Mouse (Mus musculus) embryonic fibroblast, embryonic 13.5 days (primary cell): Measurements from ENCODE around the gene Napa. TPM values are rescaled to one million over a fixed set of nuclear protein-coding genes. Genes with fewer than 3 reads are reported as not detected.
A peak's percentile ranks its signal among the peaks of the same experiment; 100 is the strongest.

ENCODE experiments used
- H3K27ac ChIP-seq: 2 replicates; pipeline ENCODE4 v1.5.1; 2012; ENCODE audit warnings: low read length, control low read depth, inconsistent platforms; ENCODE audit not compliant: insufficient read depth
- H3K4me1 ChIP-seq: 2 replicates; pipeline ENCODE4 v1.6.1; 2011; ENCODE audit warnings: low read length; ENCODE audit not compliant: control insufficient read depth, insufficient read depth
- H3K4me3 ChIP-seq: 2 replicates; pipeline ENCODE4 v1.5.1; 2011; ENCODE audit warnings: mild to moderate bottlenecking, control low read depth, low read length; ENCODE audit not compliant: insufficient read depth
- CTCF ChIP-seq: IDR thresholded peaks from 2 replicates; pipeline ENCODE4 v1.5.1; 2011; ENCODE audit warnings: mild to moderate bottlenecking, control low read depth, low read length, moderate library complexity, borderline replicate concordance; ENCODE audit not compliant: insufficient read depth
- POLR2A ChIP-seq: IDR thresholded peaks from 2 replicates; pipeline ENCODE4 v1.6.1; 2011; ENCODE audit warnings: low read depth, mild to moderate bottlenecking, control low read depth, low read length, moderate library complexity
- polyA plus RNA-seq: library from polyadenylated mRNA; stranded (reverse); fragments of >200 nt; gene quantifications from 2 replicates; pipeline ENCODE4 v1.2.4, GENCODE M21; 2011; ENCODE audit warnings: low read depth; ENCODE audit not compliant: missing spikeins, insufficient read length

The Napa gene
- polyA plus RNA-seq, 1 experiment, result 150 TPM

GRCm38 (mm10) chr7:16110158-16110557 lies 11.9 kb downstream of the Napa start:
- Histone ChIP-seq H3K4me3 (no peak overlapping the region), H3K27ac (no peak overlapping the region), H3K4me1 (no peaks in the 10 kb centered on the region)
- no peak for TF ChIP-seq POLR2A
- TF ChIP-seq CTCF, result no peak

DNA sequence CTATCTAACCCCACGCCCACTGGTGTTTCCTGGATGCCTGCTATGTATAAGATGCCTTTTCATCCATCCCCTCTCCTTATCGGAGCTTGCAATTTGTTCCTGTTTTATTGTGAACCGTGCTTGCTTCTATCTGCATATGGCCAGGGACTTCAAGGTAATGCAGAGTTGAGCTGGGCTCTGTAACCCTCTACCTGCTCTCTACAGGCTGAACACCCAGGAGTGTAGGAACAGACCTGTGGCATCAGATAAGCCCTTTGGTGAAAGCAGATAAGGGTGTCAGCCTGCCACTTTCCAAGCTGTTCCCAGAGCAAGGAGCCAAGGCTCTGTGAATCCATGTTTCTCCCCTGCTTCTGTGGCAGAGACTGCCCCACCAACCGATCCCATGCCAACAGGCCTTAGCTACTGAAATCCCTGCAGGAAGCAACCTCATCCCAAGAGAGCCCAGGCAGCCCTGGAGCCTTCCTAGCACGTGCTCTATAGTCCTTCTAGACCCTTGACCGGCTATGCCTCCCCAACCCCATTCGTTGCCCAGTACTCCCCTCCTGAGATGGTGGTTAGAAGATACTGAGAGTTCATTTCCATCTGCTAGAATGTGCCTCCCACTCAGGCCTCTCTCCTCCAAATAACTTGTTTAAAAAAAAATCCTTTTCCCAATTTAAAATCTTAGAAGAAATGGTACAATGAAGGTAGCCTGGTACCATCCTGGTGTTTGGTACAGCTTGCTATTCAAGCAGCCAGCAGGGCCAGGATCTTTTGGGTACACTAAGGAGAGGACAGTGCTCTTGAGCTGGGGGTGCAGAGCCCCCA lies 13.2 kb downstream of the Napa start:
- no peak overlapping the region for H3K4me3 ChIP-seq
- no peak overlapping the region for H3K27ac ChIP-seq
- no peaks in the 10 kb centered on the region for H3K4me1 ChIP-seq
- TF ChIP-seq POLR2A, result no peak
- TF ChIP-seq CTCF, result no peak

- no peak overlapping the region for H3K27ac ChIP-seq
- no peak for TF ChIP-seq CTCF
- no peak for TF ChIP-seq POLR2A
- H3K4me1 ChIP-seq, result no peaks in the 10 kb centered on the region
- H3K4me3 ChIP-seq, result no peak overlapping the region
Observed at GRCm38 (mm10) chr7:16116418-16116817, 18.2 kb downstream of the Napa start.

DNA sequence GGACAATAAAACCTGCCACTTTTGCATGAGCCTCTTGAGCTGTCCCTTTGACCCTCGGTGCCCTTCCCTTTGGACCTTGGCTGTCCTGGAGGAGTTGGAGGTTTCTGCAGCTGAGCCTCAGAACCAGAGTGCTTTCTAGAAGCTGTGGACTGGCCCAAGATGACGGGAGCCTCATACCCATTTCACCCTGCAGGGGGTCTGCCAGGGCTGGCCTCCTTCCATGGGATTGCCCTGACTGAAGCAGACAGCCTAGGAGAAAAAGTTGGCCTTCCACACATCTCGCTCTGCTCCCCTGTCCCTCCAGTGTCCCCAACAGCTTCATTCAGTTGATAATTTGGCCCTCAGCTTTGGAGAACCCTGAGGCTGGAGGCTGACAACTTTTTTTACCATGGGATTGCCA lies 18.8 kb downstream of the Napa start:
- TF ChIP-seq POLR2A (no peak), CTCF (no peak)

DNA sequence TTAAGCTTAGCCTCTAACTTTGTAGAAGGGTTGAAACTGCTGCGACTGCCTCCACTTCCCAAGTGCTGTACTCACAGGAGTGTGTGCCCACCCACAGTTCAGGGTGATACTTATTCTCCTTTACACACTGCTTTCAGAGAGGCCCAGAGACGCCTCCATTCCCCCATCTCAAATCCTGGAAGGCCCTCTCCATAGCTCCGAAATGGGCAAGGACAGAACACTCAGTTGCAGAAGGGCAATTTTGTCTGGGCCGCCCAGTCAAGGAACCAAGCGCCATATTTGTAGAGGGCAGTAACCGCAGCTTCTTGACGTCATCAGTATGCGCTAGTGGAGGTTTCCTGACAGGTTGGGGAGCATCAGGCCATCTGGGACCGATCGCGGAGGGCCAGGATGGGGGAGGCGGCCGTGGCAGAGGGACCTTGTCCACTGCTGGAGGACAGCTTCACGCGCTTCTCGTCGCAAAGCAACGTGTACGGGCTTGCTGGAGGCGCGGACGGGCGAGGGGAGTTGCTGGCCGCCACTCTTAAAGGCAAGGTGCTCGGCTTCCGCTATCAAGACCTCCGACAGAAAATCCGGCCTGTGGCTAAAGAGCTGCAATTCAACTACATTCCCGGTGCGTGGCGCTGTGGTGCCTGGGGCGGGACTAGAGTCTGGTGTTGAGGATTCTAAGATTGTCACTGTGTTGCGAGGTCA lies 21.5 kb downstream of the Napa start, which contains the start of gene Kptn:
TSS of gene Kptn (plus strand) at position 327 of the 693 bp plus-strand sequence.
- TF ChIP-seq POLR2A (peak; percentile 61), CTCF (peak; percentile 70; the same call in 1 of the 2 replicates)

More for the DNA sequence above, 18.8 kb downstream of the Napa start:
- Histone ChIP-seq H3K27ac (no peak overlapping the region), H3K4me3 (no peak overlapping the region), H3K4me1 (no peaks in the 10 kb centered on the region)

DNA sequence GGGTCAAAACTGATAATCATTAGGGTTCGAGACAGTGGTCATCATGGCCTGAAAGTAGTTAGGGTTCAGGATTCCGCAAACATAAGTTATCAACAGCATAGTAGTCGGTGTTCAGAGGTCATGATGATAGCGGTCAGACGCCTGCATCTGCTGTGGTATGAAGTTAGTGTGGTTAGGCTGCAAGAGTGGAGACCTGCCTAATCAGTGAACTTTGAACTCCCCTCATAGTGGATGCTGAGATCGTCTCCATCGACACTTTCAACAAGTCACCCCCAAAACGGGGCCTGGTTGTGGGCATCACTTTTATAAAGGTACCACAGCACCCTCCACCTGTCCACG lies 22.0 kb downstream of the Napa start:
- peak overlapping the region; percentile 74 for H3K4me3 ChIP-seq
- H3K27ac ChIP-seq, result no peak overlapping the region
- H3K4me1 ChIP-seq, result no peaks in the 10 kb centered on the region
- TF ChIP-seq CTCF (no peak), POLR2A (no peak)

More for the DNA sequence above, 21.5 kb downstream of the Napa start, which contains the start of gene Kptn:
- peak within 1 kb of the TSS; percentile 74 for H3K4me3 ChIP-seq
- peak within 1 kb of the TSS; percentile 83 for H3K27ac ChIP-seq
- H3K4me1 ChIP-seq, result no peaks in the 10 kb centered on the region

- H3K27ac ChIP-seq, result no peak overlapping the region
- no peak overlapping the region for H3K4me3 ChIP-seq
- TF ChIP-seq POLR2A, result no peak
- no peak for TF ChIP-seq CTCF
- no peaks in the 10 kb centered on the region for H3K4me1 ChIP-seq
Observed at GRCm38 (mm10) chr7:16125829-16126228, 27.6 kb downstream of the Napa start.

DNA sequence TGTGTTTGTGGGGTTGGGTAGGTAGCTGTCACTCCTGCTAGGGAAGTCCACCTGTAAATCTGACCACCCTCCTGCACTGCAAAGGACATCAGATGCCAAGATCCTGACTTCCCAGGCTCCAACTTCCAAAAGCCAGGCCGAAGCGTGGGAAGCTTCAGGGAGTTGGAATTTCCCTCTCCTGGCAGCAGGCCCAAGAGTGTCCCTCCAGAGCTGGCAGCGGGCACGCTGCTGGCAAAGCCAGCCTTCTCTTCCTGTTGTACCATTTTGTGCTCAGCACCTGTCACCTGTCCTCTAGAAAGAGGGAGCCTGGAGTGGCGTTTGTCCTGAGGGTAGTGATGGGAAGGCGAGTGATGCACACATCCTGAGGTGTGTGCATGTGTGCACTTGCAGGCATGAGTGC lies 30.1 kb downstream of the Napa start:
- no peak overlapping the region for H3K4me3 ChIP-seq
- TF ChIP-seq CTCF (no peak), POLR2A (no peak)

DNA sequence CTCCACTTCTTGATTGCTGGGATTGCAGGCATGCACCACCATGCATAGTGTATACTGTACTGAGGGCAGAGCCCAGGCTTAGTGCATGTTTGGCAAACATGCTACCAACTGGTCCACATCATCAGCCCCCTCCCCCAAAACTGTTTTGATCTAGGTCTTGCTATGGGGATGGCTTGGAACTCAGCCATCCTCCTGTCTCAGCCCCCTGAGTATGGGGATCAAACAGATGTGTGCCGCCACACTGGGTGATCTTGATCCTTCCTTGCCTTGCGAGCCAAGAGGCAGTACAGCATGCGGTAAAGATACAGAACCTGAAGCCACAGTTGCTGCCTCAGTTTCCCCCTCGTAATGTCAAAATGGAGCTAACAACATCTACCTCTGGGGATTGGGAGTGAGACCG lies 30.6 kb downstream of the Napa start:
- TF ChIP-seq POLR2A (no peak), CTCF (no peak)
- Histone ChIP-seq H3K4me1 (no peaks in the 10 kb centered on the region), H3K27ac (no peak overlapping the region), H3K4me3 (no peak overlapping the region)

More for the DNA sequence above, 30.1 kb downstream of the Napa start:
- no peaks in the 10 kb centered on the region for H3K4me1 ChIP-seq
- H3K27ac ChIP-seq, result no peak overlapping the region

- TF ChIP-seq CTCF, result no peak
- Histone ChIP-seq H3K4me3 (peak within 1 kb of the TSS; percentile 1; the same call in 1 of the 2 replicates), H3K27ac (no peak within 1 kb of the TSS), H3K4me1 (no peaks in the 10 kb centered on the region)
Observed at GRCm38 (mm10) chr7:16129421-16129845, 31.2 kb downstream of the Napa start, which contains the start of gene Slc8a2. Gene Slc8a2 (plus strand): TSS chr7:16129826.
